Mouse (Mus musculus): ENCODE measurements around the gene Rora. TPM values are rescaled to one million over a fixed set of nuclear protein-coding genes. Genes with fewer than 3 reads are reported as not detected.
A peak's percentile ranks its signal among the peaks of the same experiment; 100 is the strongest.

Rora gene
- polyA plus RNA-seq, 1 experiment from 2014 or later: 4.4 TPM

- H3K4me2 ChIP-seq (ENCODE audit: low read length): no peak overlapping the region
- H3K27ac ChIP-seq (ENCODE audit: low read depth): no peak overlapping the region
- H3K36me3 ChIP-seq (ENCODE audit: control insufficient read depth, insufficient read depth, low read length): no peaks in the 10 kb centered on the region
- H3K9me3 ChIP-seq (ENCODE audit: control insufficient read depth, low read length): no peaks in the 10 kb centered on the region
- no peak overlapping the region for H3K4me3 ChIP-seq (ENCODE audit: low read depth, low read length)
- ATAC-seq (replicated peaks; ENCODE audit: low FRiP score, low TSS enrichment, low read depth): no peak
- no peak overlapping the region for H3K9ac ChIP-seq (ENCODE audit: low read length)
- no peaks in the 10 kb centered on the region for H3K27me3 ChIP-seq (replicated peaks; ENCODE audit: control insufficient read depth, insufficient read depth, low read length)
- H3K4me1 ChIP-seq (replicated peaks; ENCODE audit: control insufficient read depth, insufficient read depth, low read length): 0 out of 2 replicates have a peak, but pooled peaks cover 9% of the 10 kb centered on the region
- whole genome bisulfite sequencing: 73% methylated on average over 6 of the region's 6 CpGs
- DNase-seq (ENCODE audit: low spot score): no peak
These were observed 479.4 kb downstream of the Rora start for GRCm38 (mm10) chr9:69132995-69133394.

GRCm38 (mm10) chr9:69133696-69134095 lies 480.1 kb downstream of the Rora start:
- peak; percentile 65 for DNase-seq (ENCODE audit: low spot score)
- Histone ChIP-seq H3K9ac (ENCODE audit: low read length) (no peak overlapping the region), H3K9me3 (ENCODE audit: control insufficient read depth, low read length) (no peaks in the 10 kb centered on the region), H3K27ac (ENCODE audit: low read depth) (0 out of 2 replicates have a peak overlapping the region, but pooled peaks have one; percentile 19), H3K4me3 (ENCODE audit: low read depth, low read length) (no peak overlapping the region), H3K36me3 (ENCODE audit: control insufficient read depth, insufficient read depth, low read length) (no peaks in the 10 kb centered on the region), H3K4me1 (replicated peaks; ENCODE audit: control insufficient read depth, insufficient read depth, low read length) (0 out of 2 replicates have a peak, but pooled peaks cover 9% of the 10 kb centered on the region), H3K27me3 (replicated peaks; ENCODE audit: control insufficient read depth, insufficient read depth, low read length) (no peaks in the 10 kb centered on the region), H3K4me2 (ENCODE audit: low read length) (no peak overlapping the region)
- 25% methylated on average over 7 of the region's 7 CpGs for WGBS
- no peak for ATAC-seq (replicated peaks; ENCODE audit: low FRiP score, low TSS enrichment, low read depth)

GRCm38 (mm10) chr9:69134604-69135003 lies 481.0 kb downstream of the Rora start:
- Histone ChIP-seq H3K9me3 (ENCODE audit: control insufficient read depth, low read length) (no peaks in the 10 kb centered on the region), H3K9ac (ENCODE audit: low read length) (no peak overlapping the region), H3K4me3 (ENCODE audit: low read depth, low read length) (no peak overlapping the region), H3K27ac (ENCODE audit: low read depth) (no peak overlapping the region), H3K27me3 (replicated peaks; ENCODE audit: control insufficient read depth, insufficient read depth, low read length) (no peaks in the 10 kb centered on the region), H3K36me3 (ENCODE audit: control insufficient read depth, insufficient read depth, low read length) (no peaks in the 10 kb centered on the region), H3K4me2 (ENCODE audit: low read length) (no peak overlapping the region), H3K4me1 (replicated peaks; ENCODE audit: control insufficient read depth, insufficient read depth, low read length) (0 out of 2 replicates have a peak, but pooled peaks cover 9% of the 10 kb centered on the region)
- ATAC-seq (replicated peaks; ENCODE audit: low FRiP score, low TSS enrichment, low read depth) (no peak), DNase-seq (ENCODE audit: low spot score) (no peak)
- 84% methylated on average over 9 of the region's 9 CpGs for WGBS

- H3K27ac ChIP-seq (ENCODE audit: low read depth): no peak overlapping the region
- H3K4me2 ChIP-seq (ENCODE audit: low read length): no peak overlapping the region
- H3K36me3 ChIP-seq (ENCODE audit: control insufficient read depth, insufficient read depth, low read length): no peaks in the 10 kb centered on the region
- no peaks in the 10 kb centered on the region for H3K9me3 ChIP-seq (ENCODE audit: control insufficient read depth, low read length)
- H3K4me3 ChIP-seq (ENCODE audit: low read depth, low read length): no peak overlapping the region
- 91% methylated on average over 5 of the region's 5 CpGs for WGBS
- H3K4me1 ChIP-seq (replicated peaks; ENCODE audit: control insufficient read depth, insufficient read depth, low read length): 0 out of 2 replicates have a peak, but pooled peaks cover 9% of the 10 kb centered on the region
- H3K9ac ChIP-seq (ENCODE audit: low read length): no peak overlapping the region
- DNase-seq (ENCODE audit: low spot score) (no peak), ATAC-seq (replicated peaks; ENCODE audit: low FRiP score, low TSS enrichment, low read depth) (no peak)
- no peaks in the 10 kb centered on the region for H3K27me3 ChIP-seq (replicated peaks; ENCODE audit: control insufficient read depth, insufficient read depth, low read length)
These were observed 483.2 kb downstream of the Rora start for GRCm38 (mm10) chr9:69136821-69137220.

- H3K36me3 ChIP-seq (ENCODE audit: control insufficient read depth, insufficient read depth, low read length): no peaks in the 10 kb centered on the region
- 0 out of 2 replicates have a peak, but pooled peaks cover 9% of the 10 kb centered on the region for H3K4me1 ChIP-seq (replicated peaks; ENCODE audit: control insufficient read depth, insufficient read depth, low read length)
- H3K27me3 ChIP-seq (replicated peaks; ENCODE audit: control insufficient read depth, insufficient read depth, low read length): no peaks in the 10 kb centered on the region
- no peak overlapping the region for H3K4me3 ChIP-seq (ENCODE audit: low read depth, low read length)
- ATAC-seq (replicated peaks; ENCODE audit: low FRiP score, low TSS enrichment, low read depth): no peak
- no peak overlapping the region for H3K27ac ChIP-seq (ENCODE audit: low read depth)
- WGBS: 71% methylated on average over 10 of the region's 10 CpGs
- H3K4me2 ChIP-seq (ENCODE audit: low read length): no peak overlapping the region
- DNase-seq (ENCODE audit: low spot score): no peak
- no peak overlapping the region for H3K9ac ChIP-seq (ENCODE audit: low read length)
- H3K9me3 ChIP-seq (ENCODE audit: control insufficient read depth, low read length): no peaks in the 10 kb centered on the region
These were observed 483.8 kb downstream of the Rora start for GRCm38 (mm10) chr9:69137398-69137797.

- Histone ChIP-seq H3K36me3 (ENCODE audit: control insufficient read depth, insufficient read depth, low read length) (no peaks in the 10 kb centered on the region), H3K9ac (ENCODE audit: low read length) (no peak overlapping the region), H3K27ac (ENCODE audit: low read depth) (no peak overlapping the region), H3K9me3 (ENCODE audit: control insufficient read depth, low read length) (no peaks in the 10 kb centered on the region), H3K27me3 (replicated peaks; ENCODE audit: control insufficient read depth, insufficient read depth, low read length) (no peaks in the 10 kb centered on the region), H3K4me3 (ENCODE audit: low read depth, low read length) (no peak overlapping the region), H3K4me2 (ENCODE audit: low read length) (no peak overlapping the region), H3K4me1 (replicated peaks; ENCODE audit: control insufficient read depth, insufficient read depth, low read length) (no peaks in the 10 kb centered on the region)
- DNase-seq (ENCODE audit: low spot score): no peak
- WGBS: 38% methylated on average over 6 of the region's 6 CpGs
- no peak for ATAC-seq (replicated peaks; ENCODE audit: low FRiP score, low TSS enrichment, low read depth)
These were observed 486.6 kb downstream of the Rora start for GRCm38 (mm10) chr9:69140144-69140543.

- no peak overlapping the region for H3K9ac ChIP-seq (ENCODE audit: low read length)
- H3K4me1 ChIP-seq (replicated peaks; ENCODE audit: control insufficient read depth, insufficient read depth, low read length): no peaks in the 10 kb centered on the region
- no peak for ATAC-seq (replicated peaks; ENCODE audit: low FRiP score, low TSS enrichment, low read depth)
- no peak overlapping the region for H3K27ac ChIP-seq (ENCODE audit: low read depth)
- H3K4me2 ChIP-seq (ENCODE audit: low read length): no peak overlapping the region
- H3K27me3 ChIP-seq (replicated peaks; ENCODE audit: control insufficient read depth, insufficient read depth, low read length): no peaks in the 10 kb centered on the region
- H3K4me3 ChIP-seq (ENCODE audit: low read depth, low read length): no peak overlapping the region
- DNase-seq (ENCODE audit: low spot score): no peak
- WGBS: 63% methylated on average over 4 of the region's 4 CpGs
- no peaks in the 10 kb centered on the region for H3K36me3 ChIP-seq (ENCODE audit: control insufficient read depth, insufficient read depth, low read length)
- 0 out of 2 replicates have a peak, but pooled peaks cover 5% of the 10 kb centered on the region for H3K9me3 ChIP-seq (ENCODE audit: control insufficient read depth, low read length)
These were observed 488.3 kb downstream of the Rora start for GRCm38 (mm10) chr9:69141859-69142258.

GRCm38 (mm10) chr9:69146937-69147336 lies 493.4 kb downstream of the Rora start:
- Histone ChIP-seq H3K9me3 (ENCODE audit: control insufficient read depth, low read length) (0 out of 2 replicates have a peak, but pooled peaks cover 5% of the 10 kb centered on the region), H3K4me2 (ENCODE audit: low read length) (no peak overlapping the region), H3K4me3 (ENCODE audit: low read depth, low read length) (no peak overlapping the region), H3K4me1 (replicated peaks; ENCODE audit: control insufficient read depth, insufficient read depth, low read length) (no peaks in the 10 kb centered on the region), H3K27ac (ENCODE audit: low read depth) (no peak overlapping the region), H3K9ac (ENCODE audit: low read length) (no peak overlapping the region), H3K27me3 (replicated peaks; ENCODE audit: control insufficient read depth, insufficient read depth, low read length) (no peaks in the 10 kb centered on the region), H3K36me3 (ENCODE audit: control insufficient read depth, insufficient read depth, low read length) (no peaks in the 10 kb centered on the region)
- ATAC-seq (replicated peaks; ENCODE audit: low FRiP score, low TSS enrichment, low read depth) (no peak), DNase-seq (ENCODE audit: low spot score) (no peak)
- WGBS: 85% methylated on average over 1 of the region's 1 CpGs

- WGBS: 58% methylated on average over 14 of the region's 14 CpGs
- no peak overlapping the region for H3K9ac ChIP-seq (ENCODE audit: low read length)
These were observed 496.6 kb downstream of the Rora start for GRCm38 (mm10) chr9:69150224-69150623.

More at GRCm38 (mm10) chr9:69150224-69150623, 496.6 kb downstream of the Rora start:
- Histone ChIP-seq H3K4me3 (ENCODE audit: low read depth, low read length) (no peak overlapping the region), H3K9me3 (ENCODE audit: control insufficient read depth, low read length) (0 out of 2 replicates have a peak, but pooled peaks cover 5% of the 10 kb centered on the region), H3K4me2 (ENCODE audit: low read length) (no peak overlapping the region), H3K36me3 (ENCODE audit: control insufficient read depth, insufficient read depth, low read length) (no peaks in the 10 kb centered on the region), H3K27ac (ENCODE audit: low read depth) (no peak overlapping the region), H3K27me3 (replicated peaks; ENCODE audit: control insufficient read depth, insufficient read depth, low read length) (no peaks in the 10 kb centered on the region), H3K4me1 (replicated peaks; ENCODE audit: control insufficient read depth, insufficient read depth, low read length) (no peaks in the 10 kb centered on the region)
- ATAC-seq (replicated peaks; ENCODE audit: low FRiP score, low TSS enrichment, low read depth): no peak
- no peak for DNase-seq (ENCODE audit: low spot score)

All from intestine, embryonic 14.5 days (tissue).